Mouse (Mus musculus): ENCODE results near the gene Klrc3. TPM values are rescaled to one million over a fixed set of nuclear protein-coding genes. Genes with fewer than 3 reads are reported as not detected.
A peak's percentile ranks its signal among the peaks of the same experiment; 100 is the strongest.
"Not testable (repeated sequence)": the region's sequence is repeated elsewhere in the genome, so short reads cannot be mapped to it uniquely, and the experiment has no call there.

Gene Klrc3
- polyA plus RNA-seq (2012; ENCODE audit: insufficient read depth, insufficient read length, missing spikeins) = not detected in 2 replicates

DNA sequence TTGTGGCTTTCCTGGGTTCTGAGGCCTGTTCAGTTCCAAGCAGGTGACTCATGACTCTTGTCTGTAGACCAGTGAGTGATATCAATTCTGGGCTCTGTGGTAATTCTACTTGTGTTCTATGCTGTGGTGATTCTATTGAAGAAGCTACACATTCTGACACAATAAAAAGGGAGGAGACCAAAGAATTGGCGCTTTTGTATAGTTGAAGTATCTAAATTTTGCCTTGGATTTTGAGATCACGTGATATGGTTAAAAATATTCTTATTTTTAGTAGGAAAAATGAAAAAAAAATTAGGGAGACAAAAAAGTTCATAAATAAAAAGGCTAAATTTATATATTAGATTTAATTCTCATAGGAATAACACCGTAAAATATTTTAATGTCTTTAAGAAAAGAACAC, at the start of gene Klrc3:
Gene Klrc3, minus strand, starts transcription at position 101 of the 400 bp plus-strand sequence.
- not testable (repeated sequence) for H3K4me1 ChIP-seq (ENCODE audit: control insufficient read depth, insufficient read depth, low read length); H3K4me3 ChIP-seq (ENCODE audit: insufficient read depth, low read length); H3K27ac ChIP-seq (ENCODE audit: insufficient read depth, low read depth, low read length)

DNA sequence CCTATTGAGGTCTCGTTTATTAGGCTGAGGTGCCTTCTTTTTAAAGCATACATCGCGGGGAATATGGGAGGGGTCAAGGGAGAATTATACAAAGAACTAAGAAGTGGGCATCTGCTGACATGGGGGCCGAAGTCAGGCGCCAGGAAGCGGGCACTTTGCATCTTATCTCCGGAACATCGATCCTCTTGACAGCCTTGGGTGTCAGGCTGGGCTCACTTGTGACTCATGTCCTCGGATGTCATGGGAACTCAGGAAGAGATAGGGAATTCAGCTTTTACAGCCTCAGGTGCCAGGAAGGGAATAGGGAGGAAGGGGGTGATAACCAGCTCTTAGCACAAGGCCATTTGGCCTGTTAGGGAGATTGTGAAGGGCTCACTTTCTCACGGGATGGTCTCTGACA, 48.3 kb upstream of the Klrc3 start:
- not testable (repeated sequence) for H3K4me1 ChIP-seq (ENCODE audit: control insufficient read depth, insufficient read depth, low read length); H3K4me3 ChIP-seq (ENCODE audit: insufficient read depth, low read length); H3K27ac ChIP-seq (ENCODE audit: insufficient read depth, low read depth, low read length)

DNA sequence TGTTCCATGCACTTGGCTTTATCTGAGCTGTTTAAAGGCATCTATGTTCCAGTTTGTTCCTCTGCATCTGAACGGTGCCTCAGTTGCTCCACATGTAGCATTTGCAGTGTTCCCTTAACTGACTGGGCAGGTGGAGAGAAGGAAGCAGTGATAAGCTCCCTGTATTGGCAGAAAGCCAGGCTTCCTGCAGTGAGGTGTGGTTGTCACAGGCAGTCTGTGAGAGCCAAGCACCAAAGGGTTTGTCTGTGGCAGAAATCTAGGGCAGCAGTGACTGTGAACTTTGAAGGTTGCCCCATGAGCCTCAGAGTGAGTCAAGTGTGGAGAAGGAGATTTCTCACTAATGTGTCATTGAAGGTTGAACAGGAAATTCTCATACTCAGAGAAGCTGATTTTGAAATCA, 37.2 kb upstream of the Klrc3 start:
- H3K4me1 ChIP-seq (ENCODE audit: control insufficient read depth, insufficient read depth, low read length) = no peaks in the 10 kb centered on the region
- no peak overlapping the region for H3K4me3 ChIP-seq (ENCODE audit: insufficient read depth, low read length)
- TF ChIP-seq CTCF (IDR thresholded peaks at IDR 0.05; ENCODE audit: low read depth, low read length) = no peak
- no peak for TF ChIP-seq POLR2A (IDR thresholded peaks at IDR 0.05; ENCODE audit: borderline replicate concordance, low read depth, low read length)
- H3K27ac ChIP-seq (ENCODE audit: insufficient read depth, low read depth, low read length) = no peak overlapping the region

DNA sequence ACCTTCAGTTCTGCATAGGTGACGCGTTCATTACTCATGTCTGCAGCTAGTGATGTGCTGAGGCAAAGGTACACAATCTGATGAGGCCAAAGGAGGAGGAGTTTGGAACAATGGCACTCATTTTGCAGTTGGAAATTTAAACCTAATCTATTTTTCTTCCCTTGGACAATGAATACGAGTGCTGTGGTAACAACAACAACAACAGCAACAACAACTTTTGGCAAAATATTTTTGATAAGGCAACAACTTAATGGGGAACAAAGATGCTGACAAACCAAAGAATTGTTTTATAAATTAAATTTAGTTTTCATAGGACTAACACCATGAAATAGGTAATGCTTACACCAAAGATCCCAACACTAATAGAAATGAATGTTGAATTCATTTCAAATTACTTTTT, 35.7 kb upstream of the Klrc3 start, which contains the start of gene Klrc1:
Gene Klrc1, minus strand, starts transcription at position 101 of the 400 bp plus-strand sequence.
- TF ChIP-seq CTCF (IDR thresholded peaks at IDR 0.05; ENCODE audit: low read depth, low read length) (no peak), POLR2A (IDR thresholded peaks at IDR 0.05; ENCODE audit: borderline replicate concordance, low read depth, low read length) (no peak)
- H3K4me3 ChIP-seq (ENCODE audit: insufficient read depth, low read length) = no peak within 1 kb of the TSS
- H3K4me1 ChIP-seq (ENCODE audit: control insufficient read depth, insufficient read depth, low read length) = no peaks in the 10 kb centered on the region
- H3K27ac ChIP-seq (ENCODE audit: insufficient read depth, low read depth, low read length) = no peak within 1 kb of the TSS

DNA sequence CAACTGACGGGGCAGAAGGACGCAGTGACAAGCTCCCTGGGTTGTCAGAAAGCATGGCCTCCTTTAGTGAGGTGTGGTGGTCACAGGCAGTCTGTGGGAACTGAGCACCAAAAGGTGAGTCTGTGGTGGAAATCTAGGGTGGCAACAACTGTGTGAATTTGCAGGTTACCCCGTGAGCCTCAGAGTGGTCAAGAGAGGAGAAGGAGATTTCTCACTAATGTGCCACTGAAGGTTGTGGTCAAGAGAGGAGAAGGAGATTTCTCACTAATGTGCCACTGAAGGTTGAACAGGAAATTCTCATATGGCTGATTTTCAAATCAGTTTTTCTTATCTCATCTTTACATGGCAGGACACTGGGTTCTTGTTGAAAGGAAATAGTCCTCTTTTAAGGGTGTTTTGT, 18.2 kb upstream of the Klrc3 start:
- H3K4me3 ChIP-seq (ENCODE audit: insufficient read depth, low read length); H3K4me1 ChIP-seq (ENCODE audit: control insufficient read depth, insufficient read depth, low read length); H3K27ac ChIP-seq (ENCODE audit: insufficient read depth, low read depth, low read length): not testable (repeated sequence)

DNA sequence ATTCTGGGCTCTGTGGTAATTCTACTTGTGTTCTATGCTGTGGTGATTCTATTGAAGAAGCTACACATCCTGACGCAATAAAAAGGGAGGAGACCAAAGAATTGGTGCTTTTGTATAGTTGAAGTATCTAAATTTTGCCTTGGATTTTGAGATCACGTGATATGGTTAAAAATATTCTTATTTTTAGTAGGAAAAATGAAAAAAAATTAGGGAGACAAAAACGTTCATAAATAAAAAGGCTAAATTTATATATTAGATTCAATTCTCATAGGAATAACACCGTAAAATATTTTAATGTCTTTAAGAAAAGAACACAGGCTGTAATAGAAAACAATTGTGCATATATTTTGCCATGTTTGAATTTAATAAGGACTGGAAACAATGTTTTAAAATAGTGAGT, 17.5 kb upstream of the Klrc3 start, which contains the start of gene Klrc2:
Gene Klrc2, minus strand, starts transcription at position 101 of the 400 bp plus-strand sequence.
- not testable (repeated sequence) for H3K27ac ChIP-seq (ENCODE audit: insufficient read depth, low read depth, low read length); H3K4me1 ChIP-seq (ENCODE audit: control insufficient read depth, insufficient read depth, low read length)

DNA sequence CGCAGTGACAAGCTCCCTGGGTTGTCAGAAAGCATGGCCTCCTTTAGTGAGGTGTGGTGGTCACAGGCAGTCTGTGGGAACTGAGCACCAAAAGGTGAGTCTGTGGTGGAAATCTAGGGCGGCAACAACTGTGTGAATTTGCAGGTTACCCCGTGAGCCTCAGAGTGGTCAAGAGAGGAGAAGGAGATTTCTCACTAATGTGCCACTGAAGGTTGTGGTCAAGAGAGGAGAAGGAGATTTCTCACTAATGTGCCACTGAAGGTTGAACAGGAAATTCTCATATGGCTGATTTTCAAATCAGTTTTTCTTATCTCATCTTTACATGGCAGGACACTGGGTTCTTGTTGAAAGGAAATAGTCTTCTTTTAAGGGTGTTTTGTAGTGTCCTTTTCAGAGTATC, 917 bp upstream of the Klrc3 start:
- H3K4me1 ChIP-seq (ENCODE audit: control insufficient read depth, insufficient read depth, low read length); H3K4me3 ChIP-seq (ENCODE audit: insufficient read depth, low read length); H3K27ac ChIP-seq (ENCODE audit: insufficient read depth, low read depth, low read length): not testable (repeated sequence)

More for the DNA sequence above, 17.5 kb upstream of the Klrc3 start, which contains the start of gene Klrc2:
- H3K4me3 ChIP-seq (ENCODE audit: insufficient read depth, low read length) = not testable (repeated sequence)

DNA sequence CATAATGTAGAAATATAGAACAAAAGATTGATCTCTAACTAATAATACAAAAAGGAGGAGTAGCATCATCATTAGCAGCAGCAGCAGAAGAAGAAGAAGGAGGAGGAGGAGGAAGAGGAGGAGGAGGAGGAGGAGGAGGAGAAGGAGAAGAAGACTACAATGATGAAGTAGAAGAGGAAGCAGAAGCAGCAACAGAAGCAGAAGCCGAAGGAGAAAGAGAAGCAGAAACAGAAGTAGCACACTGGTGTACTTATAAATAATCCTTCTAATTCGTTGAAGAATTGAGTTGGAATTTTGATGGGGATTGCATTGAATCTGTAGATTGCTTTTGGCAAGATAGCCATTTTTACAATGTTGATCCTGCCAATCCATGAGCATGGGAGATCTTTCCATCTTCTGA, 12.1 kb downstream of the Klrc3 start:
- H3K4me3 ChIP-seq (ENCODE audit: insufficient read depth, low read length); H3K27ac ChIP-seq (ENCODE audit: insufficient read depth, low read depth, low read length); H3K4me1 ChIP-seq (ENCODE audit: control insufficient read depth, insufficient read depth, low read length): not testable (repeated sequence)

DNA sequence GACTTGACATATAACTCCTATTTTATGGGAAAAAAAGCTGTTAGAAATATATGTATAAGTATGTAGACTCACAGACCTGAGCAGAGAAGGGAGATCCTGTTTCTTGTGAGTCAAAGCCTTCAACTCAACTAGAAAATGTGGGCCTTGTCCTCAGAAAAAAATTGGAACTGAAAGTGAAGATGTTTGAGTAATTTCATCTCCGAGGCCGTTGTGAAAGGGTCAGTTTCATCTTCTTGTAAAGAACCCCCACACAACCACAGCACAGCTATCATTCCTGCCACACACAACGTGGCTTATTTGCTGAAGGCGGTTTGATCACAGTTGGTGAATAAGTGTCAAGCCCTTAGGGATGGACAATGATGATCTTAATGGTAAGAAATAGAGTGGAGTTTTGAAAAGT, 19.4 kb downstream of the Klrc3 start, which contains the start of gene Klrk1:
Gene Klrk1, minus strand, starts transcription at position 130 of the 400 bp plus-strand sequence.
- TF ChIP-seq POLR2A (IDR thresholded peaks at IDR 0.05; ENCODE audit: borderline replicate concordance, low read depth, low read length) = no peak
- no peak for TF ChIP-seq CTCF (IDR thresholded peaks at IDR 0.05; ENCODE audit: low read depth, low read length)
- H3K4me3 ChIP-seq (ENCODE audit: insufficient read depth, low read length) = no peak within 1 kb of the TSS
- no peaks in the 10 kb centered on the region for H3K4me1 ChIP-seq (ENCODE audit: control insufficient read depth, insufficient read depth, low read length)
- H3K27ac ChIP-seq (ENCODE audit: insufficient read depth, low read depth, low read length) = no peak within 1 kb of the TSS

DNA sequence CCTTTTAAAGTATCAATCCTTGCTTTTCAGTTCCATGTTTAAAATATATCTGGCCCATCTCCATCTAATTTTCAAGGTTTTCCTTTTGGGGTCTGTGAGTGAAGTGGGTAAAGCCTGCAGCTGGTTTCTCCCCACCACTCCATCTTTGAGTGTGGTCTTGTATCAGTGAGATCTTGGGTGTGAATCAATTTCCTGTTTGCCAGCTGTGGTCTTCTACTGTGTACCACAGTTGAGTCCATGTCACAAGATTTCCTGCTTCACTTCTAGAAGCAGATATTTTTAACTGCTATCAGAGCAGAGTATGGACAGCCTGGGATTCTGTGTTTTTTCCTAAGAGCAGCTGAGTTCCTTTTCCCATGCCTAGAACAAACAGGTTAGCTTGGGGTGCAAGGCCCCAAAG, 34.8 kb downstream of the Klrc3 start:
- Histone ChIP-seq H3K4me3 (ENCODE audit: insufficient read depth, low read length) (no peak overlapping the region), H3K27ac (ENCODE audit: insufficient read depth, low read depth, low read length) (peak overlapping the region; percentile 51), H3K4me1 (ENCODE audit: control insufficient read depth, insufficient read depth, low read length) (peaks cover 9% of the 10 kb centered on the region)
- TF ChIP-seq POLR2A (IDR thresholded peaks at IDR 0.05; ENCODE audit: borderline replicate concordance, low read depth, low read length) (no peak), CTCF (IDR thresholded peaks at IDR 0.05; ENCODE audit: low read depth, low read length) (no peak)

DNA sequence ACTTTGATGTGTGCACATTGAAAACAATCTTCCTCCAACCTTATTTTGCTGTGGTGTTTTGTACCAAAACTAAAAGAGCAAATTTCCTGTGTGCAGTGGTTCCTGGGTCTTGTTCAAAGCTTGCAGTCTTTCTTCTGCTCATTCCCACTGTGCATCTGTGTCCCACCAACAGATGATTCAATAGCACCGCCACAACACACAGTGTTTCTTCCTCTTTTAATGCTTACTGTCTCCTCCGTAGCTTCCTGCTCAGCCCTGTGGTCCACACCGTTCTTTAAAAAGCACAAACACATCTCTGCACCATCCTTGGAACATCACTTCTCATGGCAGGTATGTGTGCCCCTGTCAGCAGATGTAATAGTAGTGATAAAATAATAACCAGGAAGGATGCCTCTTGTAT, 51.6 kb downstream of the Klrc3 start, which contains the start of gene Klrd1:
Gene Klrd1, plus strand, starts transcription at position 275 of the 400 bp plus-strand sequence.
- Histone ChIP-seq H3K4me1 (ENCODE audit: control insufficient read depth, insufficient read depth, low read length) (no peaks in the 10 kb centered on the region), H3K27ac (ENCODE audit: insufficient read depth, low read depth, low read length) (no peak within 1 kb of the TSS), H3K4me3 (ENCODE audit: insufficient read depth, low read length) (no peak within 1 kb of the TSS)
- TF ChIP-seq CTCF (IDR thresholded peaks at IDR 0.05; ENCODE audit: low read depth, low read length) (no peak), POLR2A (IDR thresholded peaks at IDR 0.05; ENCODE audit: borderline replicate concordance, low read depth, low read length) (no peak)

Other genes with a start within 250 kb of the Klrc3 start
- gene Clec1b, start 246.0 kb downstream of the Klrc3 start, polyA plus RNA-seq (2012; ENCODE audit: insufficient read depth, insufficient read length, missing spikeins) = 2.4 and 2.7 TPM in 2 replicates
- 0.24 and 0.84 TPM in 2 replicates for gene Clec9a, start 234.5 kb downstream of the Klrc3 start, polyA plus RNA-seq (2012; ENCODE audit: insufficient read depth, insufficient read length, missing spikeins)
- gene Clec1a, start 191.3 kb downstream of the Klrc3 start, polyA plus RNA-seq (2012; ENCODE audit: insufficient read depth, insufficient read length, missing spikeins) = 0.46 and 0.69 TPM in 2 replicates
- not detected in 2 replicates for gene Olr1, start 136.2 kb downstream of the Klrc3 start, polyA plus RNA-seq (2012; ENCODE audit: insufficient read depth, insufficient read length, missing spikeins)
- not detected in 2 replicates for gene Tmem52b, start 130.8 kb downstream of the Klrc3 start, polyA plus RNA-seq (2012; ENCODE audit: insufficient read depth, insufficient read length, missing spikeins)
- 115 and 118 TPM in 2 replicates for gene Gabarapl1, start 110.2 kb downstream of the Klrc3 start, polyA plus RNA-seq (2012; ENCODE audit: insufficient read depth, insufficient read length, missing spikeins)
- gene Klre1, start 65.4 kb downstream of the Klrc3 start, polyA plus RNA-seq (2012; ENCODE audit: insufficient read depth, insufficient read length, missing spikeins) = not detected in 2 replicates
- gene Klrd1, start 51.6 kb downstream of the Klrc3 start, polyA plus RNA-seq (2012; ENCODE audit: insufficient read depth, insufficient read length, missing spikeins) = not detected in 2 replicates
- 0.92 and 1.3 TPM in 2 replicates for gene Klrk1, start 19.5 kb downstream of the Klrc3 start, polyA plus RNA-seq (2012; ENCODE audit: insufficient read depth, insufficient read length, missing spikeins)
- not detected in 2 replicates for gene Klrc2, start 17.4 kb upstream of the Klrc3 start, polyA plus RNA-seq (2012; ENCODE audit: insufficient read depth, insufficient read length, missing spikeins)
- not detected in 2 replicates for gene Klrc1, start 35.6 kb upstream of the Klrc3 start, polyA plus RNA-seq (2012; ENCODE audit: insufficient read depth, insufficient read length, missing spikeins)
- not detected in 2 replicates for gene Klri1, start 73.8 kb upstream of the Klrc3 start, polyA plus RNA-seq (2012; ENCODE audit: insufficient read depth, insufficient read length, missing spikeins)
- not detected in 2 replicates for gene Klri2, start 97.1 kb upstream of the Klrc3 start, polyA plus RNA-seq (2012; ENCODE audit: insufficient read depth, insufficient read length, missing spikeins)
- gene Gm156, start 140.9 kb upstream of the Klrc3 start, polyA plus RNA-seq (2012; ENCODE audit: insufficient read depth, insufficient read length, missing spikeins) = not detected in 2 replicates
- gene Gm17631, start 219.3 kb upstream of the Klrc3 start, polyA plus RNA-seq (2012; ENCODE audit: insufficient read depth, insufficient read length, missing spikeins) = not detected in 2 replicates
- gene Klra17, start 233.3 kb upstream of the Klrc3 start, polyA plus RNA-seq (2012; ENCODE audit: insufficient read depth, insufficient read length, missing spikeins) = not detected in 2 replicates

Measured in bone marrow macrophage, adult 2 months (primary cell).